In genomic region chr2:178545601-178546352, GRCm38 (mm10) we compare ENCODE assay signal across 18 mouse cellular contexts.
DNase-seq lines count a peak whose midpoint lies in the region; ATAC-seq and TF ChIP-seq lines count a peak whose summit lies in the region.
"Had no signal": no experiment of that assay in that cellular context is flagged by ENCODE, and none has a peak within 500 bp of the region (broad histone marks: within the 10 kb centered on the region; RNA-seq: fewer than 3 reads in every experiment).

No protein-coding gene starts in this region.

- H3K27me3 ChIP-seq in hindbrain, postnatal 0 days (ENCODE audit: insufficient read depth, low read length), result no peaks in the 10 kb centered on the region

- peak; percentile 9; the same call in 1 of the 2 replicates for TF ChIP-seq CTCF in hindbrain, postnatal 0 days (IDR thresholded peaks at IDR 0.05; ENCODE audit: low read depth)

- H3K4me1 ChIP-seq in ES-E14 (ENCODE audit: control insufficient read depth in 2 of 2, insufficient read depth in 2 of 2, low read length in 2 of 2, poor library complexity in 1 of 2), result no peaks in the 10 kb centered on the region
- H3K4me1 ChIP-seq in hindbrain, postnatal 0 days (ENCODE audit: insufficient read depth, low read length), result peaks cover 4% of the 10 kb centered on the region; the same call in 1 of the 2 replicates

- peak; percentile 58; the same call in 1 of the 2 replicates for ATAC-seq in hindbrain, postnatal 0 days
- no peak for ATAC-seq in frontal cortex, adult (ENCODE audit: low TSS enrichment)
- ATAC-seq: CD4-positive, CD25-positive, alpha-beta regulatory T cell, adult 4 months; intestine, postnatal 0 days; Patski had no signal

- H3K9me3 ChIP-seq in ES-E14 (ENCODE audit: control insufficient read depth, insufficient read depth, low read depth, low read length), result no peaks in the 10 kb centered on the region
- no peaks in the 10 kb centered on the region for H3K9me3 ChIP-seq in hindbrain, postnatal 0 days (ENCODE audit: low read length)
- H3K9me3 ChIP-seq: limb, embryonic 13.5 days; megakaryocyte, embryonic 14.5 days had no signal

- no peak overlapping the region for H3K9ac ChIP-seq in ES-E14 (ENCODE audit: insufficient read depth, low read depth, low read length, poor library complexity, severe bottlenecking)
- no peak overlapping the region for H3K9ac ChIP-seq in hindbrain, postnatal 0 days (replicated peaks; ENCODE audit: low read length)
- H3K9ac ChIP-seq: limb, embryonic 13.5 days; lung, embryonic 14.5 days had no signal

- no peak overlapping the region for H3K4me3 ChIP-seq in ES-E14 (ENCODE audit: insufficient read depth in 1 of 2, low read depth in 1 of 2, low read length in 2 of 2, poor library complexity in 1 of 2, severe bottlenecking in 1 of 2)
- H3K4me3 ChIP-seq in hindbrain, postnatal 0 days (ENCODE audit: low read length), result no peak overlapping the region
- H3K4me3 ChIP-seq: limb, embryonic 13.5 days; megakaryocyte, embryonic 14.5 days had no signal

- no peak overlapping the region for H3K4me2 ChIP-seq in hindbrain, postnatal 0 days (ENCODE audit: low read depth, low read length)
- H3K4me2 ChIP-seq: limb, embryonic 13.5 days; lung, embryonic 14.5 days had no signal

- in situ Hi-C loops in ES-E14 (cut with MboI; ENCODE audit: low sequenced_read_pairs in 2 of 2, unreplicated experiment in 2 of 2), result no loop called here

- DNase-seq in left cerebral cortex, postnatal 4 days, result peak; percentile 22
- DNase-seq in left cerebral cortex, postnatal 14 days (ENCODE audit: low spot score in 2 of 2), result no peak
- DNase-seq in ES-E14 (ENCODE audit: low read depth, low spot score), result no peak
- peak; percentile 27 for DNase-seq in cerebellum, adult 11-12 months
- DNase-seq in hindbrain, postnatal 0 days (ENCODE audit: low spot score), result peak; percentile 3
- DNase-seq in frontal cortex, postnatal 14 days (ENCODE audit: low spot score in 2 of 2), result no peak
- DNase-seq in heart, postnatal 25 days (ENCODE audit: low spot score), result no peak
- DNase-seq: adrenal gland, adult 2 months; heart, adult 11 months; kidney, postnatal 36 days; layer of hippocampus, postnatal 36 days; lung, embryonic 14.5 days had no signal

- intact Hi-C loops in left cerebral cortex, postnatal 4 days (cut with DNase I), result no loop called here
- intact Hi-C loops in left cerebral cortex, postnatal 14 days (cut with DNase I), result no loop called here
- intact Hi-C loops in heart, postnatal 25 days (cut with DNase I), result no loop called here

- WGBS in hindbrain, postnatal 0 days, result 46% methylated on average over 15 of the region's 15 CpGs

- no peaks in the 10 kb centered on the region for H3K36me3 ChIP-seq in ES-E14 (ENCODE audit: control insufficient read depth, insufficient read depth, low read length, poor library complexity, severe bottlenecking)
- no peaks in the 10 kb centered on the region for H3K36me3 ChIP-seq in hindbrain, postnatal 0 days (ENCODE audit: insufficient read depth, low read length)
- H3K36me3 ChIP-seq: limb, embryonic 13.5 days had no signal

- no peak overlapping the region for H3K27ac ChIP-seq in ES-E14 (ENCODE audit: insufficient read depth, low read depth, low read length, poor library complexity, severe bottlenecking)
- no peak overlapping the region for H3K27ac ChIP-seq in hindbrain, postnatal 0 days

TF ChIP-seq in ES-E14, 5 proteins besides CTCF, POLR2A, EP300 and RAD21:
- TF ChIP-seq MAFK (IDR thresholded peaks at IDR 0.05; ENCODE audit: insufficient read depth, low read depth, low read length) (0 out of 2 replicates have a peak, but pooled peaks have one; percentile 50), ZC3H11A (IDR thresholded peaks at IDR 0.05; ENCODE audit: borderline replicate concordance, low read depth, low read length) (no peak)

Comparison
In these comparisons a context has a peak if more than half of its experiments do, and no peak if none do; other contexts are left out.
1. DNase-seq: peak in left cerebral cortex, postnatal 4 days (single experiment), cerebellum, adult 11-12 months (single experiment) and hindbrain, postnatal 0 days (single experiment); none in left cerebral cortex, postnatal 14 days (0 of 2), ES-E14 (single experiment), frontal cortex, postnatal 14 days (0 of 2) and heart, postnatal 25 days (single experiment).